Mouse (Mus musculus) left cerebral cortex, postnatal 25 days (tissue): ENCODE results near the gene Wdr4. TPM values are rescaled to one million over a fixed set of nuclear protein-coding genes. Genes with fewer than 3 reads are reported as not detected.
A peak's percentile ranks its signal among the peaks of the same experiment; 100 is the strongest.

ENCODE experiments used
- DNase-seq, 2 experiments: peaks; one replicate each; pipeline ENCODE4 v3.0.0; 2022; ENCODE audit warnings: low spot score in 2 of 2, mixed read lengths in 1 of 2
- intact Hi-C: fragments of 180-260 bp; cut with DNase I; formaldehyde crosslinking; loops from one replicate; pipeline ENCODE4 v1.15.1; 2025
- total RNA-seq, 2 experiments: library from RNA; stranded (reverse); gene quantifications; 2 replicates each; pipeline ENCODE4 v1.2.3; 2021

The Wdr4 gene
- total RNA-seq, 2 experiments from 2014 or later = 25.4 to 25.6 TPM

DNA sequence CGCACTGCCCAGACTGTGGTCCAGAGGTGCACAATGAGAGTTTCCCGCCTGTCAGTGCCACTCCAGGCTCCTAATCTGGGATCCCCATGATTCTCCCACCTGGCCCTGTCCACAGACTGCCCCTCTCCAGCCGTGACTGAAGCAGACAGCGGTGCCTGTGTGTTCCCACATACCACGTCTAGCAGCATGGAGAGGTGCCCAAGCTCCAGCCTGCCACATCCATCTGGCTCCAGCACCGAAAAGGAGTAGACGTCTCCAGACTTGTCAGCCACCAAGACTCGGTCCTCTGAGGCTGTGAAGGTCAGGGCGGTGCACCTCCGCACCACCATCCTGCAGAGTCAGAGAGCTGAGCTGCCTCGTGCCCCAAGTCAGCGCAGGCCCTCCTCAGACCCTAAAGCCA, 16.4 kb downstream of the Wdr4 start:
- intact Hi-C loops = no loop called here
- peak in 1 of 2 experiments; percentile 51 for DNase-seq

DNA sequence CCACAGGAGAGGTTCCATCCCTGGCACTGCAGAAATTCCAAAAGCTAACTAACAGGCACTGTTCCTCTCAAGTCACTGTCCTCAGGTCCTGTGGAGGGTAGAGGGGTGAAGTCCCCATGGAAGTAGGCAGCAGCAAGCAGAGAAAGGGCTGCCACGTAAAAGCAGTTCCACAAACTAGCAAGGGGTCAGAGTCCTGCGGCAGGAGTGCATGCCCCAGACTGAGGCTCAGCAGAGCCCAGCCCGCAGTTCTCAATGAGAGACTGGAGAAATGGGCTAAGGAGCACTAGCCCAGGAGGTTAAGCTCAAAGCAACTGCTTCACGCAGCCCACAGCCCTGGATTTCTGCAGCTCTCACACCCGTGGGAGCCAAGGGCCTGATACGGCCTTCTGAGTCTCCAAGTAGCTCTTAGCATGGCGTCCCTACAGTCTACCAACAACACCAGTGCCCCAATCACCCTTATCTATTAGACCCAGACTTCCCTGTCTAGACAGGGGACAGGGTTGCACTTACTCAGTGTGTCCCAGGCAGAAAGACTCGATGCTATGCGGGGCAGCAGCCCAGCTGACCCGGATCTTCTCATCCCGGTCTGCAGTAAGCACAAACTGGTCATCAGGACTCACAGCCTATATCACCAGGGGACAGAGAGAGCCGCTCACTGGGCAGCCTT, 17.4 kb downstream of the Wdr4 start:
- intact Hi-C loops = no loop called here
- no peak for DNase-seq

DNA sequence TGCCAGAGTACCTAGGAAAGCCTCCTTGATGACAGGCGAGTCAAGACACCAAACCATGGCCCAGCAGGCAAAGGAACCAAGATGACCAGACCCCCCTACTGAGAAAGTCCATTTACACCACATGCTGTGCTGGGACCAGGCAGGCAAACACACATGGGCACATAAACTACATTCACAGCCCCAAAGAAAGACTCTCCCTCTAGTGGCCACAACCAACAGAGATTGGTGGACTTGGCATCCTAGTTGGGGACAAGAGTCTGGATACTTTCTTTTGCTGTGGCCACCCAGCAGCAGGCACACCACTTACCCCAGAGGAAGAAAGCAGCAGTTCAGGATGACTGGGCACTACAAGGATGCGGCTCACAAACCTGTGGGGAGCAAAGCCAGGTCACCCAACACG, 18.9 kb downstream of the Wdr4 start:
- no peak for DNase-seq
- intact Hi-C loops = no loop called here

DNA sequence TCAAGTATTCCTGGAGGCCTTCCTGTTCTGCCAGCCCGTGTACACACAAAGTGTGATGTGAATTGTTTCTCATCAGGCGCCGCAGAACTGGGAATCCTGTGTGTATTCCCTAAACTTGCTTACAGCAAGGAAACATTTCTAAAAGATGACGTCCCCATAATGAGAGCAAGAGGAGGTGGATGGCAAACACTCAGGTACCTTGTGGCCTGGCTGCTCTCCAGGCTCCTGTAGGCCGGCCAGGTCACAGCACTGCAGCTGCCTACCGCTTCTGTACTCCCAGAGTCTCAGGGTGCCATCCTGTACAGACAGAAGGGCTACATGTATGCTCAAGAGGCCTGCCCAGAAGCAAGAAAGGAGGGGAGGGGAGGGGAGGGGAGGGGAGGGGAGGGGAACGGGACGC, 19.4 kb downstream of the Wdr4 start:
- DNase-seq = no peak
- intact Hi-C loops = no loop called here

DNA sequence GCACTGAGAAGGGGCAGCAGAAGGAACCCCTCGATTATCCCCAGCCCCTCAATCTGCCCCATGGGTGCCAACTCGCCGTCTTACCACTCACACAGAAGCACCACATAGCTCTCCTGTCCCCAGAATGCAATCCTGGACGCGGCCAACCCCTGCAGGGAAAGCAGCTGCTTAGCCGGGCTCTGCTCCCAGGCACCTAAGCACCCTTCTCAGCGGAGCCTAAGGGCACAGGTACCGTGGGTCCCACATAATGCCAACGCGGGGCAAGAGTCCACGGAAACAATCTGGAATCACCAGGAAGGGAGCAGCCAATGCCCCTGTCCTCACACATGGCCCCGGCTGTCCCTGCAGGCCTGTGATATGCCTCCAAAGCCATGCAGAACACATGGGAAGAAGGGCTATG, 20.1 kb downstream of the Wdr4 start:
- no peak for DNase-seq
- intact Hi-C loops = loop anchor here (10.0 kb wide), 1 partner anchor 495 kb away; no protein-coding TSS in a partner anchor

DNA sequence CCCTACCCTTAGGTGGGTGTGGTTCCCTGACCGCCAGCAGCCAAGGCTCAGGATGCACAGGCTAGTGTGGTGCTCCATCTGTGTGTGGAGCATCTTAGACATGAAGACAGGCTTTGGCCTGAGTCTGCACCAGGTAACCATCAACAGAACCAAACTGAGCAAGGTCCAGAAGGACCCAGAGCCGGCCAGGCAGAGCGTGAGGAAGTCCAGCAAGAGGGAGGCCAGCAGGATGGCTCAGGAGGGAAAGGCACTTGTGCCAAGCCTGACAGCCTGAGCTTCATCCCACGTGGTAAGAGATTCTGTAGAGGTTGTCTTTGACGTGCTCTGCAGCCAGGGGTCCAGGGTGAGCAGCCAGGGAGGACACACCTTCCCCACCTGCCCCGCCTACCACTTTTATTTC, 22.1 kb downstream of the Wdr4 start:
- no peak for DNase-seq
- intact Hi-C loops = loop anchor here (10.0 kb wide), 1 partner anchor 493 kb away; no protein-coding TSS in a partner anchor

DNA sequence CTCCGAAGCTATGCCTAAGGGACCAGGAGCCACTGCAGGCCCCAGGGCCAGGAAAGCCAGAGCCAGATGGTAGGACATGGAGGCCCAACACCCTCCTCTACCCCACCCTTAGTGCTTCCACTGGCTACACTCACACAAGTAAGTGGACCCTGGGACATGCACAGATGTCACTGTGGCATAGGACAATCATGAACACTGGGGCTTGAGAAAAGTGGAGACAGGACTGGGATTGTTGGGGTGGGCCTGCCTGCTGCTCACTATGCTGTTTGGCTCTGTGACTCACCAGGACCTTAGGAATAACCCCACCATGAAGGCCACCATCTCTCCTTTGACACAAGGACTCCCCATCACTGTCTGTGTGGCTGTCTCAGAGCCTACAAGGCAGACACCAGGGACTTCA, 24.8 kb downstream of the Wdr4 start:
- no peak for DNase-seq
- intact Hi-C loops = loop anchor here (5.0 to 10.0 kb wide), 2 partner anchors 358 to 490 kb away; no protein-coding TSS in a partner anchor

DNA sequence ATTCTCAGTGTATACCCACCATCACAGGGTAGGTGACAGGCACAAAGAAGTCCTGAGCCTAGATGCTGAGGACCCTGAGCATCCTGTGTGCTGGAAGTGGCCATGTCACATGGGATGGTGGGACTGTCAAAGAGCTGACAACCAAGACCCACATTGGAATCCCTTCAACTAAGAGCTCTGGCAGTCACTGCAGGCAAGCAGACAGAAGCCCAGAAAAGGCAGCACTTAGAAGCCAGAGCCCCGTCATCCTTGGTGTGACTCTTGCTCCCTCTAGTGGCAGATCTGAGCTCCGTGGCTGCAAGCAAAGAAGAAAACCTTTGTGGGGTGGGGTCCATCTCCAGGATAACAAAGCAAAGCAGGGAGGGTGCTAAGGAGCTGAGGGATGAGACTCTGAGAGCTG, 27.4 kb downstream of the Wdr4 start:
- DNase-seq = peak; percentile 83 to 90
- intact Hi-C loops = loop anchor here (1.0 to 10.0 kb wide), 5 partner anchors 114 to 488 kb away; no protein-coding TSS in a partner anchor

DNA sequence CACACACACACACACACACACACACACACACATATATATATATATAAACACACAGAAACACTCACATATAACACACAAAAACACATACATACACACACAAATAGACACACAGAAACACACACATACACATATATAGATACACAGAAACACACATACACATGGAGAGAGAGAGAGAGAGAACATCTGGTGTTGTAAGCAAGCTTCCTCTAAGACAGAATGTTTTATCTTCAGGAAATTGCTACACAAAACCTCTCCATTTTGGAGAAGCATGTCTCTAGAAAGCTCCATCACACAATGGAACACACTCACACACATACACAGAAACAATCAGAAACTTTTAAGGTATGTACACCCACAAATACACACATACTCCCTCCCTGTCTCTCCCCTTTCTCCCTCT, 28.4 kb downstream of the Wdr4 start:
- intact Hi-C loops = loop anchor here (5.0 to 10.0 kb wide), 2 partner anchors 354 to 487 kb away; no protein-coding TSS in a partner anchor
- DNase-seq = no peak

DNA sequence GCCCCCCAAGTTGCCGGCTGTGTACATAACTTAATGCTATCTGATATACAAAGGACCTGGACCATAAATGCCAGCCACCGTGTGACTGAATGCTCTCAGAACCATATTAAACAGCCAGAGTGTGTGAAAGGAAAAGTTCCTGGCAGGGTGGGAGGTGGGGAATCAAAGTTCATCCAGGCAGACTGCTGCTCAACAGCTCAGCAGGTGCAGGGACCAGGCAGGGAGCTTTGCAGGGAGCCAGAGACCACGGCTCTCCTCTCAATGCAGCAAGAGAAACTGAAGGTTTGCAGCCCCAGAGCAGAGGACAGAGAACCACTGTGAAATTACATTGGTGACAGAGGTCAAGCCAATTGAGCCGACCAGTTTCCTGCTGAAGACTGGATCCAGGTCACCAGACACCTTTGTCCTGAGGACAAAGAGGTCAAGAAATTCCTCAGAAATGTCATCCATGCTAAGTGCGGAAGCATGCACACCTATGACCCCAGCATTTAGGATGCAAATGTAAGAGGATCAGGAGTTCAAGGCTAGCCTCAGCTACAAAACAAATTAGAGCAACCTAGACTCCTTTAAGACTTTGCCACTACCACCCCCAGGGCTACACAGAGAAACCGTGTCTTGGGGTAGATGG, 32.2 kb downstream of the Wdr4 start:
- no peak for DNase-seq
- intact Hi-C loops = no loop called here

DNA sequence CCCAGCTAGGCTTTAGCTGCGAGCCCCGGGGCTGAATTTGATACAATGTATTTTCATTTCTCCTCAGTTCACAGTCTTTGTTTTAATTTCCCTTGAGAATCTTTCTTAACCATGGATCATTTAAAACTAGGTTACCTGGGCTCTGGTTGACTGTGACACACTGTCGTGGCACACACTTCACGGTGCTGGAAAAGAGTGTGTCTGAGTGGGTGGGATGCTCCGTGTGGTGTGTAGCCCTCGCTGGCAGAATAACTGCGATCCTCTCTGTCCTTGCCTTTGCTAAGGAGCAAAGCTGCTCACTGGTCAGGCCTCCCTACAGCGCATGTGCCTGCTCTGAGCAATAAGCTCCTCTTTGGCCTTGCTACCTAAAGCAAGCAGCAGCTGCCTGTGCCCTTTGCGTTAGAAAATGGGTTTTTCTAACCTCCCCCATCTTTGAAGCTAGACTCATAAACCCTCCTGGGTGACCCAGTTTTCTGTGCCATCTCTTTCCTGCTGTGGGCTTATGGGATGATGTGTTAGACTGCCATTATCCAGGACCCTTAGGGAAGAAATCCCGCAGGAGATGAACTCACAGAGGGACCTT, 33.1 kb downstream of the Wdr4 start:
- intact Hi-C loops = no loop called here
- DNase-seq = no peak

DNA sequence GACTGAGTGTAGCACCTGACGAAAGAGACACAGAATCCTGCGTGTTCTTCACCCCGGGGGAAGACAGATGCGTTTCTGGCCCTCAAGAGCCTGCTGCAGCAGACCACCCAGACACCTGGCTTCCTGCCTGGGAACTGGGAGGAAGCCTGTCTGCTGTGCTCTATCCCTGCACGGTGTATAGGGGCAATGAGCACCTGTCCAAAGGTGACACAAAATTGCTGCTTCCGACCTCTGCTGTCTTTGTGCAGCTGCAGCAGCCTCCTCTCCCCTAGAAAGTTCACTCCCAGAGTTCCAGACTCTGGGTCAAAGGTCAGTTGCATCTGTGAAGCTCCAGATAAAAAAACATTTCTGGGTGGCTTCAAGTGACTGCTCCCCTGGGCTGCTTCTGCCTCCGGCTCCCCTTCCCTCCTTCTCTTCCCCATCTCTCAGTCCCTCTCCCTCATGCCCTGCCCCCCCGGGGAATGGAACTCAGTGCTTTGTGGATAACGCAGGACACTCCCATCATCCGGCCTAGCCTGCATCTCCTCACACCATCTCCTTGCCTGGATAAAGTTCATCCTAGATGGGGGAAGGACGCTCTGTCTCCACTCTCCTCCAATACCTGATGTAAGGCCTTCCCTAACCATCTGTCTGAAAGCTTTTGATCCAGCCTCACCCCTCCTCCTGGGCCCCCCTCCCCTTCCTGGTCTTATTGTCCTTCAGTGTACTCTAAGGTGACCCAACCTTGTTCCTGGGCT, 40.5 kb downstream of the Wdr4 start:
- no peak for DNase-seq
- intact Hi-C loops = no loop called here

DNA sequence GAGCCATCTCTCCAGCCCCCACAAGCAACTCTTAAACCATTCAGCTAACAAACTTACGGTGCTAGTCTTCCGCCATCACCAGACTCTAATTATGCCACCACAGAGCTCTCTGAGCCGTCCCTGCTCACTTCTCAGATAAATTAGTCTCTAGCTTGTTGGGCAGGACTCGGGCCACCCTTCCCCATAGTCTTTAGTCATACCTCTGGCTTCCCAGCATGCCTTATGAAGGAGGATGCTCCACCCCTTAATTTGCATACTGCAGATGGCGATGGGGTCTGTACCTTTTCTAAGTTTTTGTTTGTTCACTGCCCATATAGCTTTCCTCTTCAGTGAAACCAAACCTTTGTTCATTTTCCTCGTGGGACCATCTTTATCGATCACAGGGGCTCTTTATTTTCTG, 41.2 kb downstream of the Wdr4 start:
- DNase-seq = no peak
- intact Hi-C loops = no loop called here

DNA sequence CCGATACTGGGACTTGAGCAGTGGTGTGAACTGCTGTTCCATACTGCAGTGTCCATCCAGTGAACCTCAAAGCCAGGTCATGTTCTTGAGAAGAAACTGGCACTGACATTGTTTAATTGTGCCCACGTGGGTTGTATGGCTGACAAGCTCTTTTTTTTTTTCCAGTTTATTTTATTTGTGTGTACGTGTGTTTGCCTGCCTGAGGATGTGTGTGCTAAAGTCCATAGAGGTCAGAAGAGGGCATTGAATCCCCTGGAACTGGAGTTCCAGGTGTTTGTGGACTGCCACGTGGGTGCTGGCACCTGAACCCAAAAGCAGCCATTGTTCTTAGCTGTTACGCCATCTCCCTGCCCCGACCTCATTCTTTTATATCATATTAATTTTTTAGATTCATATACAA, 45.4 kb downstream of the Wdr4 start:
- intact Hi-C loops = no loop called here
- no peak for DNase-seq

DNA sequence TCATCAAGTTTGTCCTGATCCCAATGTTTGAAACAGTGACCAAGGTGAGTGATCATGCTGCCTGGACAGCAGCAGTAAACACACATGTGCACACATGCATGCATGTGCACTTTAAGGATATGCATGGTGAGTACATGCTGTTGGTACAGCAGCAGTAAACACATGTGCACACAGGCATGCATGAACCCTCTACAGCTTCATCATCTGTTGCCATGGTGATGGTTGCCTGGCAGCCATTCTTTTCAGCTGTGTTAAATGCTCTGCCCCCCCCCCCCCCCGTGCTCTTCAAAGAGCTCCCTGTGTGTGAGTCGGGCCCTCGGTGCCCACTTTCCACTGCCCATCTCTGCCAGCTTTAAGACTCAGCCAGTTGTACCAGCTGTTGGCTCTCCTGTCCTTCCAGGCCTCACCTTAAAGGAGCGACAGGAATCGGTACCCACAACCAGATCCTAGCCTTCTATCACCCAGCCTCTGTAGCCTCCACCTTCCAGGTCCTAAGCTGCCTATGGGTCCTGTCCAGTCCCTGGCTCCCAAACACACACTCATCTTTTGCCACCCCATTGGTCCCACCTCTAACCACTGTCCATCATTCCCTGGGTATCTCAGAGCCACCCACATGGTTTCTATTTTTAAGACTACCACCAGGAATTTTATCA, 48.9 kb downstream of the Wdr4 start:
- intact Hi-C loops = no loop called here
- no peak for DNase-seq

DNA sequence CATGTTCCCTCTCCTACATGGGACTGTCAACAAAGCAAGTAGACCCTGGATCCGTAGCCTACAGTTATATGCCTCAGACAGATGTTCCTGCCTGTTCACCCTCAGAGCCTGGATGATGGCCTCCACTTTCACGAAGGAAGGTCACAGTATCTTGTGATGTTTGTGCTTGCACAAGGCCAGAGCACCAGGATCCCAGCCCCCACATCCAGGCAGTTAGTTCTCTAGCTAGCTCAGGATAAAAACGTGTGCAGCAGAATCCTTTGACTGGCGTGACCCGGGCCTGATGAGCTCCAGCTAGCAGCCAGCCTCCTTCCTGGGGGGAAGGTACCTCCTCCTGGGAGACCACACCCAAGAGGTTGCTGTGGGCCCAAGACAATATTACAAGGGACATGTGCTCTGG, 51.3 kb downstream of the Wdr4 start:
- intact Hi-C loops = no loop called here
- DNase-seq = no peak

DNA sequence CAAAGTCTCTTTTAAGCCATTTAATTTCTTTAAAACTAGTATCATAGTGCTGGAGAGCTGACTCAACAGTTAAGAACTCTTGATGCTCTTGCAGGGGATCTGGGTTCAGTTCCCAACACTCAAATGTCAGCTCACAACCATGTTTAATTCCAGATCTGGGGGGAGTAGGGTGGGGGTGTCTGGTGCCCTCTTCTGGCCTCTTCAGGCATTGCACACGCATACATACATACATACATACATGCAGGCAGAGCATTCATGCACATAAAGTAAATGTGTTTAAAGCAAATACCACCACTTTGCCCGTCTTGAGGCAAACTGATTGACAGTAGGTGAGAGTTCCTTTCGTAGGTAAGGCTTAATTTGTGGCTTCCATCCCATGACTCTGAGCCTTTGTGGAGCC, 52.9 kb downstream of the Wdr4 start:
- no peak for DNase-seq
- intact Hi-C loops = no loop called here

DNA sequence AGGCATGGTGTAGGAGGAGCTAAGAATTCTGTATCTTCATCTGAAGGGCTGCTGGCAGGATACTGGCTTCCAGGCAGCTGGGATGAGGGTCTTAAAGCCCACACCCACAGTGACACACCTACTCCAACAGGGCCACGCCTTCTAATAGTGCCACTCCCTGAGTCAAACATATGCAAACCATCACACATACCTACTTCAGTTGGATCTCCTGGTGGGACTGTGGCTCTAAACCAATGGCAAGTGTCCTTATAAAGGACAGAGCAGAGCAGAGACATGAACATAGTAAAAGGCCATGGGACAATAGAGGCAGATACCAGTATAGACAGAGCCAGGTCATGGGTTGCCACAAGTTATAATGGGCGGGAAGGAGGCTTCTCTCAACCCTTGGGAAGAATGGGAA, 57.3 kb downstream of the Wdr4 start:
- intact Hi-C loops = no loop called here

DNA sequence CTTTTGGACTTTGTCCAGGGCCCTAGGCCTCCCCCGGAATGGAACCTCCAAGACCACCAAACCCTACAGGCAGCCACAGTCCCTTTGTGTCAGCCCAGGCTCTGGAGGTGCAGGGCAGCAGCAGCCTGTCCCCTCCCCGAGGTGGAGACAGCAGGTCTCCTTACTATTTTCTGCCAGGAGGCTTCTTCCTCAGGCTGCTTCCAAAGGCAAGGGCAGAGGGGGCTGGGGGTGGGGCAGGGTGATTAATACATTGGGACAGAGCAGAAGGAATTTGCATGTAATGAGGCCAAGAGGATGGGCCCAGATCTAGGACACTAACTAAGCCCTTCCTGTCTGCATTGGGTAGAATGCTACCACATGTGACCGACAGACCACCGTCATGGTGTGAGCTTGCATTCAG, 59.4 kb downstream of the Wdr4 start:
- intact Hi-C loops = no loop called here
- no peak for DNase-seq

More for the DNA sequence above, 57.3 kb downstream of the Wdr4 start:
- no peak for DNase-seq
